Mouse (Mus musculus) MEL (cell line): ENCODE measurements around the gene Cys1. TPM values are rescaled to one million over a fixed set of nuclear protein-coding genes. Genes with fewer than 3 reads are reported as not detected.
"Not testable (repeated sequence)": the region's sequence is repeated elsewhere in the genome, so short reads cannot be mapped to it uniquely, and the experiment has no call there.

ENCODE experiments used
- DNase-seq: peaks from one replicate; pipeline ENCODE4 v3.0.0; 2011; ENCODE audit warnings: low read depth, low spot score
- H3K27ac ChIP-seq: 2 replicates; pipeline ENCODE4 v1.5.1; 2012; ENCODE audit warnings: low read depth, mild to moderate bottlenecking, control low read depth, low read length, moderate library complexity; ENCODE audit not compliant: control insufficient read depth
- H3K27me3 ChIP-seq, 2 experiments: fragments of 150-350 bp in 1 of 2; sonication (generic) in 1 of 2; 2 replicates each; pipeline ENCODE4 v1.6.1; 2012; ENCODE audit warnings: low read length in 2 of 2, mild to moderate bottlenecking in 2 of 2, improper control_type of control experiment in 1 of 2, moderate library complexity in 1 of 2; ENCODE audit not compliant: insufficient read depth in 2 of 2, control insufficient read depth in 1 of 2
- H3K36me3 ChIP-seq, 2 experiments: 2 replicates each; pipeline ENCODE4 v1.6.1; 2012 to 2014; ENCODE audit warnings: low read length in 2 of 2, improper control_type of control experiment in 1 of 2, inconsistent platforms in 1 of 2, mild to moderate bottlenecking in 1 of 2; ENCODE audit not compliant: insufficient read depth in 2 of 2, control insufficient read depth in 1 of 2
- H3K4me1 ChIP-seq, 2 experiments: fragments of 150-350 bp in 1 of 2; sonication (generic) in 1 of 2; 2 replicates each; pipeline ENCODE4 v1.6.1; 2012; ENCODE audit warnings: low read length in 2 of 2, improper control_type of control experiment in 1 of 2, mild to moderate bottlenecking in 1 of 2; ENCODE audit not compliant: insufficient read depth in 2 of 2, control insufficient read depth in 1 of 2
- H3K4me3 ChIP-seq, 2 experiments: fragments of 150-350 bp in 1 of 2; sonication (generic) in 1 of 2; 2 replicates each; pipeline ENCODE4 v1.5.1; 2012; ENCODE audit warnings: low read depth in 2 of 2, low read length in 2 of 2, mild to moderate bottlenecking in 2 of 2, moderate library complexity in 2 of 2, control low read depth in 1 of 2, improper control_type of control experiment in 1 of 2; ENCODE audit not compliant: control insufficient read depth in 1 of 2, insufficient read depth in 1 of 2
- H3K79me2 ChIP-seq: 2 replicates; pipeline ENCODE4 v1.6.1; 2012; ENCODE audit warnings: mild to moderate bottlenecking, low read length, moderate library complexity; ENCODE audit not compliant: control insufficient read depth, poor library complexity, insufficient read depth
- H3K9ac ChIP-seq: 2 replicates; pipeline ENCODE4 v1.6.1; 2012; ENCODE audit warnings: low read depth, mild to moderate bottlenecking, control low read depth, low read length, moderate library complexity; ENCODE audit not compliant: control insufficient read depth, poor library complexity, severe bottlenecking
- H3K9me3 ChIP-seq: fragments of 150-350 bp; sonication (generic); replicated peaks from 2 replicates; pipeline ENCODE4 v1.6.1; 2012; ENCODE audit warnings: mild to moderate bottlenecking, low read length, improper control_type of control experiment, moderate library complexity; ENCODE audit not compliant: insufficient read depth
- CHD1 ChIP-seq: IDR thresholded peaks from 2 replicates; pipeline ENCODE4 v1.6.1; 2012; ENCODE audit warnings: low read depth, mild to moderate bottlenecking, inconsistent platforms, low read length, improper control_type of control experiment
- ELF1 ChIP-seq: IDR thresholded peaks from 2 replicates; pipeline ENCODE4 v1.6.1; 2014; ENCODE audit warnings: low read depth, mild to moderate bottlenecking, inconsistent platforms, low read length, improper control_type of control experiment, moderate library complexity
- EP300 ChIP-seq, 2 experiments: IDR thresholded peaks; 2 replicates each; pipeline ENCODE4 v1.6.1; 2011; ENCODE audit warnings: improper control_type of control experiment in 2 of 2, low read length in 2 of 2, low read depth in 1 of 2, mild to moderate bottlenecking in 1 of 2
- HCFC1 ChIP-seq: IDR thresholded peaks from 2 replicates; pipeline ENCODE4 v1.6.1; 2012; ENCODE audit warnings: low read depth, mild to moderate bottlenecking, inconsistent platforms, low read length, improper control_type of control experiment, moderate library complexity
- MAFK ChIP-seq: IDR thresholded peaks from 2 replicates; pipeline ENCODE4 v1.6.1; 2011; ENCODE audit warnings: low read depth, mild to moderate bottlenecking, low read length, improper control_type of control experiment, borderline replicate concordance
- MAX ChIP-seq: IDR thresholded peaks from 2 replicates; pipeline ENCODE4 v1.6.1; 2011; ENCODE audit warnings: low read length, improper control_type of control experiment
- MXI1 ChIP-seq: IDR thresholded peaks from 2 replicates; pipeline ENCODE4 v1.6.1; 2011; ENCODE audit warnings: mild to moderate bottlenecking, low read depth, low read length, improper control_type of control experiment
- MYC ChIP-seq: IDR thresholded peaks from 2 replicates; pipeline ENCODE4 v1.6.1; 2011; ENCODE audit warnings: low read depth, mild to moderate bottlenecking, low read length, improper control_type of control experiment, moderate library complexity
- NELFE ChIP-seq: IDR thresholded peaks from 2 replicates; pipeline ENCODE4 v1.6.1; 2011; ENCODE audit warnings: low read depth, low read length, improper control_type of control experiment
- POLR2A ChIP-seq, 2 experiments: IDR thresholded peaks; 2 replicates each; pipeline ENCODE4 v1.6.1; 2011 to 2012; ENCODE audit warnings: low read length in 2 of 2, mild to moderate bottlenecking in 2 of 2, control low read depth in 1 of 2, improper control_type of control experiment in 1 of 2, low read depth in 1 of 2, moderate library complexity in 1 of 2; ENCODE audit not compliant: control insufficient read depth in 1 of 2, insufficient read depth in 1 of 2, poor library complexity in 1 of 2
- RCOR1 ChIP-seq: IDR thresholded peaks from 2 replicates; pipeline ENCODE4 v1.6.1; 2012; ENCODE audit warnings: low read depth, mild to moderate bottlenecking, inconsistent platforms, low read length, improper control_type of control experiment
- SMC3 ChIP-seq: IDR thresholded peaks from 2 replicates; pipeline ENCODE4 v1.6.1; 2011; ENCODE audit warnings: low read depth, low read length, improper control_type of control experiment
- TAL1 ChIP-seq: IDR thresholded peaks from 2 replicates; pipeline ENCODE4 v1.6.1; 2012; ENCODE audit warnings: mild to moderate bottlenecking, inconsistent platforms, low read length, moderate library complexity, mixed read lengths
- USF1 ChIP-seq: IDR thresholded peaks from 2 replicates; pipeline ENCODE4 v1.6.1; 2014; ENCODE audit warnings: low read depth, mild to moderate bottlenecking, inconsistent platforms, low read length, improper control_type of control experiment, moderate library complexity
- ZC3H11A ChIP-seq: IDR thresholded peaks from 2 replicates; pipeline ENCODE4 v1.6.1; 2012; ENCODE audit warnings: low read depth, mild to moderate bottlenecking, inconsistent platforms, low read length, improper control_type of control experiment
- ZKSCAN1 ChIP-seq: IDR thresholded peaks from 2 replicates; pipeline ENCODE4 v1.6.1; 2012; ENCODE audit warnings: low read depth, mild to moderate bottlenecking, inconsistent platforms, low read length, improper control_type of control experiment, moderate library complexity
- polyA plus RNA-seq, 2 experiments: library from polyadenylated mRNA; stranded (reverse) in 1 of 2; unstranded in 1 of 2; fragments of >175 nt in 1 of 2; fragments of >200 nt in 1 of 2; gene quantifications; 2 replicates each; pipeline versions ENCODE4 v1.2.1 to v1.2.4; 2012; ENCODE audit warnings: low replicate concordance in 2 of 2, low read depth in 1 of 2; ENCODE audit not compliant: insufficient read length in 2 of 2, insufficient read depth in 1 of 2, missing spikeins in 1 of 2
- total RNA-seq: library from RNA; depleted of rRNA; stranded (reverse); fragments of 300-350 nt; gene quantifications from 2 replicates; pipeline ENCODE4 v1.2.3, GENCODE M21; 2012

Gene Cys1
- total and polyA plus RNA-seq, 3 experiments = not detected

DNA sequence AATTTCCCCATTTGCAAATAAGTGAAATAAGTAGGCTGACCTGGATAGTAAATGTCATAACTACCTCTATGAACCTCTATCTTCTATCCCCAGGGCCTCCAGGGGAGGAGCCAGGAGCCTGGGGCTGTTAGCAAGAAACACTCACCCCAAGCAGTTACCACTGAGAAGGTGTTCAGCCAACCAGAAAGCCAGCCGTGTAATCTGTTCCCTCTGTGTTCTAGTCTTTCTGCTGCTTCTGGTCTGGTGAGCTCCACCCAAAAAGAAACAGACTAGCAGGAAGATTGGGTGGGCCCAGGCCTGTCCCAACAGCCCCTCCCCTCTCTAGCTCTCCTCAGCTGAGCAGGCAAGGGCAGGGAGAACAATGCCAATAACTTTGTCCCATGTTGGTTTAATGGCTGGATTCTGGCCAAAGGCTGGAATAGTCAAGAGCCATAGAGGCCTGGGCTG is 37.5 kb downstream of the Cys1 start (continued):
- TF ChIP-seq HCFC1 (peak; percentile 68; the same call in 1 of the 2 replicates), MXI1 (peak; percentile 37; the same call in 1 of the 2 replicates)

DNA sequence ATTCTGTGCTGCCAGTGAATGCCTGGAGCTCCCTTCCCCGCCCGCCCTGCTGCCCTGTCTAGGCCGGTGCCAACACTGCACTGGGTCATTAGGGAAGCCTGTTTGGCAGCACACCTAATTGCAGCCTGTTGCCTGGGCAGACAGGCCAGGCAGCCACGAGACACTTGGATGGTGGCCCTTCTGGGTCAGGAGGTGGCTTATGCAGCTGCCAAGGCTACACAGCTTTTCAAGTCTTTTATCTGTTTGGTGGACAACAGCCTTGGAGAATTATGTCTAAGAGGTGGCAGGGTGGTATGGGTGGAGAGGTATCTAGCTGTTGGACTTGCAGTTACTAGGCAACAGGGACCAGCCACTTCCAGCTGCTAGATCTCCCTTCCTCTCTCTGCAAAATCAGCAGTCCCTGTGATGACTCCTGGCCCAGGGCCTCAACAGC is 39.2 kb downstream of the Cys1 start:
- no peaks in the 10 kb centered on the region for H3K9me3 ChIP-seq
- H3K36me3 ChIP-seq = peaks cover 0 to 30% of the 10 kb centered on the region in 2 experiments; a peak in 2 of 4 replicates
- peaks cover 10 to 35% of the 10 kb centered on the region in 2 experiments for H3K4me1 ChIP-seq
- H3K4me3 ChIP-seq = no peak overlapping the region
- TF ChIP-seq MAX = no peak
- TF ChIP-seq RCOR1 = no peak
- no peak overlapping the region for H3K27ac ChIP-seq
- no peak overlapping the region for H3K9ac ChIP-seq
- DNase-seq = peak; percentile 38
- H3K79me2 ChIP-seq = no peaks in the 10 kb centered on the region
- H3K27me3 ChIP-seq = no peaks in the 10 kb centered on the region

DNA sequence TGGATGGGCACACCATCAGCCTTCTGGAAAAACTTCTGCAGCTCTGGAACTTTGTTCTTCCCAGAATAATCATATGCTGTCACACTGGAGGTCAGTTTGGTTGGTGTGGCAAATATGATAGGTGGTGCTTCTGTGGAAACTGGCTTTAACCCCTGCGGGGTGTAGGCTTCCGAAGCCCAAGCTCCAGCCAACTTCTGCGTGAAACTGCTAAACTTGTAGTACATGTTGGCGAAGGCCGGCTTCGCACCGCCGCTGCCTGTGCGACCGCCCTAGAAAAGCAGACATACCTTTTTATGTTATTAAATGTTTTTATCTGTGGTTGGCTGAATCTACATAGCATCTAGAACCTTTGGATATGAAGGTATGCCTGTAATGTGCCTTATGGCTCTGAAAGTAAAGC is 42.8 kb downstream of the Cys1 start:
- Histone ChIP-seq H3K36me3 (peaks cover 0 to 14% of the 10 kb centered on the region in 2 experiments; a peak in 2 of 4 replicates), H3K4me1 (peaks cover 9 to 23% of the 10 kb centered on the region in 2 experiments)
- H3K27me3 ChIP-seq, H3K27ac ChIP-seq, H3K9ac ChIP-seq, H3K79me2 ChIP-seq, H3K9me3 ChIP-seq, DNase-seq, H3K4me3 ChIP-seq: not testable (repeated sequence)

DNA sequence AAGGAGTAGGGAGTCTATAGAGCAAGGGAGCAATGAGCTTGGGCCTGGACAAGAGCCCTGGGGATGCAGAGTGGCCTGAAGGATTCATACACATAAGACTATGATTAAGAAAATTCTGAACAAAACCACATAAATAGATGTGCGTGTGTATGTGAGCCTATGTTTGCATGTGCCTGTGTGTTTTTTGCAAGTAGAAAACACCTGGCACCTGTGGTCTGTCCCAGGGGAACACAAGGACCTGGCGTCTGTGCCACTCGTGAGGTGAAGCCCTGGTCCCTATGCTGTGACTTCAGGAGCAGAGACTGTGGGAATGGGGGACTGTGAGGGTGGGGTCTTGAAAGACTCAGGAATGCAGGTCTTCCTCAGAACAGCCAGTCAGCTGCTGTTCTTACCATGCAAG is 47.0 kb downstream of the Cys1 start:
- TF ChIP-seq MYC = no peak
- no peak for TF ChIP-seq ZKSCAN1
- TF ChIP-seq EP300 (IDR thresholded peaks at IDR 0.05; ENCODE audit: low read depth in 1 of 2, low read length in 2 of 2) = no peak
- no peak for TF ChIP-seq CHD1
- TF ChIP-seq ZC3H11A = no peak
- no peak for TF ChIP-seq TAL1
- TF ChIP-seq MAFK = no peak
- TF ChIP-seq SMC3 = no peak
- no peak for TF ChIP-seq MAX
- no peak for TF ChIP-seq ELF1
- TF ChIP-seq USF1 = no peak
- no peak for TF ChIP-seq POLR2A (IDR thresholded peaks at IDR 0.05; ENCODE audit: control insufficient read depth in 1 of 2, insufficient read depth in 1 of 2, low read depth in 1 of 2, low read length in 2 of 2, poor library complexity in 1 of 2)
- no peak for TF ChIP-seq NELFE
- no peaks in the 10 kb centered on the region for H3K79me2 ChIP-seq
- DNase-seq = no peak
- no peak overlapping the region for H3K27ac ChIP-seq
- peaks cover 0 to 14% of the 10 kb centered on the region in 2 experiments; a peak in 2 of 4 replicates for H3K36me3 ChIP-seq
- H3K9me3 ChIP-seq = no peaks in the 10 kb centered on the region
- no peak overlapping the region for H3K9ac ChIP-seq
- H3K27me3 ChIP-seq = no peaks in the 10 kb centered on the region
- no peak overlapping the region for H3K4me3 ChIP-seq
- peaks cover 5 to 23% of the 10 kb centered on the region in 2 experiments; a peak in 3 of 4 replicates for H3K4me1 ChIP-seq
